Mouse (Mus musculus) midbrain, embryonic 13.5 days (tissue): ENCODE data around the gene Cep250. TPM values are rescaled to one million over a fixed set of nuclear protein-coding genes. Genes with fewer than 3 reads are reported as not detected.
"Not testable (repeated sequence)": the region's sequence is repeated elsewhere in the genome, so short reads cannot be mapped to it uniquely, and the experiment has no call there.

Experiments used
- ATAC-seq: fragments of 200-750 bp; cut with Nextera tagmentation; 2 replicates; pipeline ENCODE4 v1.8.0; 2017; ENCODE audit warnings: mild to moderate bottlenecking, moderate TSS enrichment, moderate library complexity
- H3K27ac ChIP-seq: fragments of 300-500 bp; sonication (generic); 2 replicates; pipeline ENCODE4 v1.5.1; 2015; ENCODE audit warnings: inconsistent platforms, mild to moderate bottlenecking, moderate library complexity
- H3K27me3 ChIP-seq: fragments of 300-500 bp; sonication (generic); 2 replicates; pipeline ENCODE4 v1.6.1; 2015; ENCODE audit warnings: mild to moderate bottlenecking, inconsistent platforms
- H3K36me3 ChIP-seq: fragments of 300-500 bp; sonication (generic); 2 replicates; pipeline ENCODE4 v1.6.1; 2015; ENCODE audit warnings: mild to moderate bottlenecking, inconsistent platforms
- H3K4me1 ChIP-seq: fragments of 300-500 bp; sonication (generic); replicated peaks from 2 replicates; pipeline ENCODE4 v1.6.1; 2015; ENCODE audit warnings: inconsistent platforms
- H3K4me2 ChIP-seq: fragments of 300-500 bp; sonication (generic); replicated peaks from 2 replicates; pipeline ENCODE4 v1.6.1; 2015; ENCODE audit warnings: moderate library complexity, mild to moderate bottlenecking, inconsistent platforms
- H3K4me3 ChIP-seq: fragments of 300-500 bp; sonication (generic); replicated peaks from 2 replicates; pipeline ENCODE4 v1.5.1; 2015; ENCODE audit warnings: mild to moderate bottlenecking, inconsistent platforms
- H3K9ac ChIP-seq: fragments of 300-500 bp; sonication (generic); replicated peaks from 2 replicates; pipeline ENCODE4 v1.6.1; 2015; ENCODE audit warnings: mild to moderate bottlenecking, inconsistent platforms
- H3K9me3 ChIP-seq: fragments of 300-500 bp; sonication (generic); 2 replicates; pipeline ENCODE4 v1.6.1; 2016; ENCODE audit warnings: mild to moderate bottlenecking, inconsistent platforms
- WGBS: fragments of 180-500 bp; shearing (Covaris S2); methylation state at CpG from one replicate; pipeline ENCODE4 v1.1.7; 2015; 5-methylcytosine and 5-hydroxymethylcytosine counted together
- polyA plus RNA-seq: library from polyadenylated mRNA; unstranded; fragments of >200 nt; fragmentation: Nextera tagmentation; extraction: Ambion mirVana; gene quantifications from 2 replicates; pipeline ENCODE4 v1.2.1, GENCODE M21; 2015

The Cep250 gene
- polyA plus RNA-seq: 17.3 and 21.2 TPM in 2 replicates

- under 1% methylated on average over 59 of the region's 59 CpGs for WGBS
- ATAC-seq: peak; percentile 97
- peak within 1 kb of the TSS; percentile 88 for H3K4me3 ChIP-seq
- H3K4me1 ChIP-seq: peaks cover 9% of the 10 kb centered on the region
- no peaks in the 10 kb centered on the region for H3K36me3 ChIP-seq
- H3K9me3 ChIP-seq: no peaks in the 10 kb centered on the region
- H3K9ac ChIP-seq: peak within 1 kb of the TSS; percentile 95
- no peaks in the 10 kb centered on the region for H3K27me3 ChIP-seq
- H3K4me2 ChIP-seq: peak within 1 kb of the TSS; percentile 67
- peak within 1 kb of the TSS; percentile 88 for H3K27ac ChIP-seq
These were observed at the start of gene Cep250 for GRCm38 (mm10) chr2:155956134-155957059. TSS of gene Cep250 (plus strand) at chr2:155956458.

GRCm38 (mm10) chr2:155914684-155915083, 41.6 kb upstream of the Cep250 start:
- ATAC-seq: no peak
- Histone ChIP-seq H3K4me1 (no peaks in the 10 kb centered on the region), H3K27me3 (no peaks in the 10 kb centered on the region), H3K27ac (no peak overlapping the region), H3K4me2 (no peak overlapping the region), H3K9ac (no peak overlapping the region), H3K36me3 (peaks cover 64% of the 10 kb centered on the region), H3K4me3 (no peak overlapping the region), H3K9me3 (no peaks in the 10 kb centered on the region)
- WGBS: 94% methylated on average over 6 of the region's 6 CpGs

GRCm38 (mm10) chr2:155923143-155923542, 33.1 kb upstream of the Cep250 start:
- Histone ChIP-seq H3K4me2 (no peak overlapping the region), H3K4me1 (peaks cover under 1% of the 10 kb centered on the region; the same call in 1 of the 2 replicates), H3K27me3 (no peaks in the 10 kb centered on the region), H3K36me3 (peaks cover 28% of the 10 kb centered on the region), H3K4me3 (no peak overlapping the region), H3K27ac (no peak overlapping the region), H3K9ac (no peak overlapping the region), H3K9me3 (no peaks in the 10 kb centered on the region)
- no peak for ATAC-seq
- WGBS: 98% methylated on average over 7 of the region's 7 CpGs

GRCm38 (mm10) chr2:155925213-155925612, 31.0 kb upstream of the Cep250 start:
- H3K27ac ChIP-seq, ATAC-seq, H3K4me2 ChIP-seq, H3K4me3 ChIP-seq, H3K9ac ChIP-seq, H3K9me3 ChIP-seq, H3K27me3 ChIP-seq: not testable (repeated sequence)
- 97% methylated on average over 6 of the region's 6 CpGs for WGBS
- Histone ChIP-seq H3K36me3 (peaks cover 14% of the 10 kb centered on the region), H3K4me1 (peaks cover 14% of the 10 kb centered on the region)

- H3K27ac ChIP-seq: no peak overlapping the region
- H3K4me1 ChIP-seq: peaks cover 19% of the 10 kb centered on the region
- no peaks in the 10 kb centered on the region for H3K9me3 ChIP-seq
- H3K27me3 ChIP-seq: no peaks in the 10 kb centered on the region
- ATAC-seq: no peak
- WGBS: 78% methylated on average over 7 of the region's 7 CpGs
- H3K4me3 ChIP-seq: peak overlapping the region; percentile 69
- peak overlapping the region; percentile 69 for H3K4me2 ChIP-seq
- 0 out of 2 replicates have a peak overlapping the region, but pooled peaks have one; percentile 68 for H3K9ac ChIP-seq
- peaks cover 7% of the 10 kb centered on the region; the same call in 1 of the 2 replicates for H3K36me3 ChIP-seq
These were observed 27.4 kb upstream of the Cep250 start for GRCm38 (mm10) chr2:155928711-155929345.

GRCm38 (mm10) chr2:155929531-155930442, 26.5 kb upstream of the Cep250 start, which contains the start of gene Uqcc1:
TSS of gene Uqcc1 (minus strand) at chr2:155930310.
- Histone ChIP-seq H3K27ac (peak within 1 kb of the TSS; percentile 88), H3K36me3 (no peaks in the 10 kb centered on the region), H3K4me1 (peaks cover 19% of the 10 kb centered on the region), H3K9ac (peak within 1 kb of the TSS; percentile 68), H3K4me2 (peak within 1 kb of the TSS; percentile 69), H3K9me3 (no peaks in the 10 kb centered on the region), H3K27me3 (no peaks in the 10 kb centered on the region), H3K4me3 (peak within 1 kb of the TSS; percentile 69)
- ATAC-seq: peak; percentile 97
- WGBS: under 1% methylated on average over 38 of the region's 38 CpGs

- no peak overlapping the region for H3K4me2 ChIP-seq
- H3K27ac ChIP-seq: no peak overlapping the region
- no peak overlapping the region for H3K9ac ChIP-seq
- H3K36me3 ChIP-seq: no peaks in the 10 kb centered on the region
- 0 out of 2 replicates have a peak, but pooled peaks cover 7% of the 10 kb centered on the region for H3K27me3 ChIP-seq
- H3K4me3 ChIP-seq: no peak overlapping the region
- no peaks in the 10 kb centered on the region for H3K9me3 ChIP-seq
- H3K4me1 ChIP-seq: peaks cover 13% of the 10 kb centered on the region
- 82% methylated on average over 7 of the region's 7 CpGs for WGBS
- no peak for ATAC-seq
These were observed 16.2 kb upstream of the Cep250 start for GRCm38 (mm10) chr2:155939897-155940529.

- Histone ChIP-seq H3K4me1 (peaks cover 13% of the 10 kb centered on the region), H3K9me3 (no peaks in the 10 kb centered on the region), H3K9ac (no peak within 1 kb of the TSS), H3K27ac (no peak within 1 kb of the TSS), H3K4me3 (no peak within 1 kb of the TSS), H3K4me2 (no peak within 1 kb of the TSS), H3K27me3 (0 out of 2 replicates have a peak, but pooled peaks cover 7% of the 10 kb centered on the region), H3K36me3 (no peaks in the 10 kb centered on the region)
- WGBS: 89% methylated on average over 3 of the region's 3 CpGs
- ATAC-seq: no peak
These were observed 15.6 kb upstream of the Cep250 start, which contains the start of gene Gm15557 for GRCm38 (mm10) chr2:155940681-155941080. TSS of gene Gm15557 (plus strand) at chr2:155940728.

GRCm38 (mm10) chr2:155941697-155942442, 14.4 kb upstream of the Cep250 start:
- WGBS: 92% methylated on average over 40 of the region's 40 CpGs

GRCm38 (mm10) chr2:155943463-155943862, 12.8 kb upstream of the Cep250 start:
- no peak for ATAC-seq
- Histone ChIP-seq H3K4me3 (0 out of 2 replicates have a peak overlapping the region, but pooled peaks have one; percentile 15), H3K4me1 (peaks cover 28% of the 10 kb centered on the region), H3K9ac (peak overlapping the region; percentile 46; the same call in 1 of the 2 replicates), H3K4me2 (peak overlapping the region; percentile 40), H3K9me3 (no peaks in the 10 kb centered on the region), H3K27me3 (0 out of 2 replicates have a peak, but pooled peaks cover 7% of the 10 kb centered on the region), H3K36me3 (no peaks in the 10 kb centered on the region), H3K27ac (no peak overlapping the region)
- WGBS: under 1% methylated on average over 8 of the region's 8 CpGs

More at GRCm38 (mm10) chr2:155941697-155942442, 14.4 kb upstream of the Cep250 start:
- Histone ChIP-seq H3K4me1 (peaks cover 22% of the 10 kb centered on the region), H3K9ac (no peak overlapping the region), H3K4me3 (no peak overlapping the region), H3K36me3 (no peaks in the 10 kb centered on the region), H3K4me2 (no peak overlapping the region), H3K27ac (no peak overlapping the region), H3K27me3 (0 out of 2 replicates have a peak, but pooled peaks cover 7% of the 10 kb centered on the region), H3K9me3 (no peaks in the 10 kb centered on the region)
- ATAC-seq: no peak
